Mouse (Mus musculus) cerebellum, adult 9-11 months (tissue): ENCODE measurements at regions not wholly inside any gene's neighbourhood (a gene's known extent, or its start where the extent isn't known, plus 50 kb on each side); places are given as distances from the start of the nearest gene placed in this dataset.

Experiments
- DNase-seq: peaks from one replicate; pipeline ENCODE4 v3.0.0; 2022

GRCm38 (mm10) chr3:147181501-147182365 lies 329.6 kb downstream of the Ttll7 start:
- DNase-seq: no peak

GRCm38 (mm10) chr3:147182366-147182875 lies 330.3 kb downstream of the Ttll7 start:
- no peak for DNase-seq

- no peak for DNase-seq
These were observed 331.6 kb downstream of the Ttll7 start for GRCm38 (mm10) chr3:147183656-147184290.

GRCm38 (mm10) chr3:147189737-147190136 lies 337.6 kb downstream of the Ttll7 start:
- no peak for DNase-seq

GRCm38 (mm10) chr3:147196626-147197025 lies 344.5 kb downstream of the Ttll7 start:
- DNase-seq: no peak

GRCm38 (mm10) chr3:147197215-147197614 lies 345.0 kb downstream of the Ttll7 start:
- DNase-seq: no peak

GRCm38 (mm10) chr3:147211127-147211940 lies 359.2 kb downstream of the Ttll7 start:
- no peak for DNase-seq

- no peak for DNase-seq
These were observed 376.5 kb downstream of the Ttll7 start for GRCm38 (mm10) chr3:147228663-147229062.

- no peak for DNase-seq
These were observed 378.4 kb downstream of the Ttll7 start for GRCm38 (mm10) chr3:147230594-147230993.

- DNase-seq: no peak
These were observed 386.2 kb downstream of the Ttll7 start for GRCm38 (mm10) chr3:147238398-147238797.

- no peak for DNase-seq
These were observed 388.5 kb downstream of the Ttll7 start for GRCm38 (mm10) chr3:147240651-147241050.

- peak; percentile 5 for DNase-seq
These were observed 392.8 kb downstream of the Ttll7 start for GRCm38 (mm10) chr3:147244911-147245430.

GRCm38 (mm10) chr3:147246141-147246540 lies 394.0 kb downstream of the Ttll7 start:
- no peak for DNase-seq

GRCm38 (mm10) chr3:147249466-147249865 lies 397.3 kb downstream of the Ttll7 start:
- DNase-seq: no peak

- DNase-seq: no peak
These were observed 397.7 kb downstream of the Ttll7 start for GRCm38 (mm10) chr3:147249906-147250305.

- no peak for DNase-seq
These were observed 400.1 kb downstream of the Ttll7 start for GRCm38 (mm10) chr3:147252226-147252788.

- no peak for DNase-seq
These were observed 400.6 kb downstream of the Ttll7 start for GRCm38 (mm10) chr3:147252812-147253211.

GRCm38 (mm10) chr3:147254454-147254853 lies 402.3 kb downstream of the Ttll7 start:
- no peak for DNase-seq

- DNase-seq: no peak
These were observed 408.9 kb downstream of the Ttll7 start for GRCm38 (mm10) chr3:147260958-147261595.

GRCm38 (mm10) chr3:147266556-147266955 lies 414.4 kb downstream of the Ttll7 start:
- DNase-seq: no peak

GRCm38 (mm10) chr3:147273446-147273845 lies 421.3 kb downstream of the Ttll7 start:
- DNase-seq: no peak

- no peak for DNase-seq
These were observed 426.4 kb downstream of the Ttll7 start for GRCm38 (mm10) chr3:147278602-147279001.
